Mouse (Mus musculus) testis, adult 2 months (tissue): ENCODE measurements around the gene Pip5k1c.

Experiments used
- CTCF ChIP-seq: fragments of 200-500 bp; IDR thresholded peaks from 2 replicates; pipeline ENCODE4 v1.5.1; 2012; ENCODE audit warnings: low read depth, mild to moderate bottlenecking, inconsistent platforms, low read length, moderate library complexity; ENCODE audit not compliant: control insufficient read depth, insufficient read depth, insufficient replicate concordance
- POLR2A ChIP-seq: fragments of 200-500 bp; IDR thresholded peaks from 2 replicates; pipeline ENCODE4 v1.6.1; 2012; ENCODE audit warnings: low read depth, mild to moderate bottlenecking, inconsistent platforms, low read length, moderate library complexity; ENCODE audit not compliant: control insufficient read depth

DNA sequence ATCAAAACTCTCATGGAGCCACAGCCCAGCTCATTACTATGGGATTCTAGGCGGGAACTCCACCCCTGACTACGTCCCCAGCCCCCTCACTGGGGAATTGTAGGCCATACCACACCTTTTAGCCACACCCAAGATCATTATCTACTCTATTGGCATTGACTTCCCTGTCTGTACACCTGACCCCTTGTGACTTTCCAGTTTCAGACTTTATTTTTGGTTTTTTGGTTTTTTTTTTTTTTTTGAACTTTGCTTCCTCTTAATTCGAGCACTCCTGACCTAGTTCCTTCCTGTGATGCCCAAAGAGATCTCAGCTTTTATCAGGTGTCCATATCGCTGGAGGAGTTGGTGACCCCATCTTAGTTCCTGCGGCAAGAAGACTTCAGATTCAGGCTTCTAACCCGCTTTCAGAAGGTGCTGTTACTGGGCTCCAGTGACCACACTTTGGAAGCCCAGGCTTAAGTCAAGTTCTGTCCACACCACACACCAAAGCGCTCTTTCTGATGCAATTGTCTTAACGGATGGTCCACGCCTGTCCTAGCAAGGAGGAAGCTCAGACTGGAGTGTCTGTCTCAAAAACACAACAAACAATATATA lies 1.2 kb upstream of the Pip5k1c start, which contains the start of gene Tjp3:
- no peak for TF ChIP-seq CTCF
- no peak for TF ChIP-seq POLR2A
